Comparison of ENCODE assay signal across 8 mouse cellular contexts in the genomic region with DNA sequence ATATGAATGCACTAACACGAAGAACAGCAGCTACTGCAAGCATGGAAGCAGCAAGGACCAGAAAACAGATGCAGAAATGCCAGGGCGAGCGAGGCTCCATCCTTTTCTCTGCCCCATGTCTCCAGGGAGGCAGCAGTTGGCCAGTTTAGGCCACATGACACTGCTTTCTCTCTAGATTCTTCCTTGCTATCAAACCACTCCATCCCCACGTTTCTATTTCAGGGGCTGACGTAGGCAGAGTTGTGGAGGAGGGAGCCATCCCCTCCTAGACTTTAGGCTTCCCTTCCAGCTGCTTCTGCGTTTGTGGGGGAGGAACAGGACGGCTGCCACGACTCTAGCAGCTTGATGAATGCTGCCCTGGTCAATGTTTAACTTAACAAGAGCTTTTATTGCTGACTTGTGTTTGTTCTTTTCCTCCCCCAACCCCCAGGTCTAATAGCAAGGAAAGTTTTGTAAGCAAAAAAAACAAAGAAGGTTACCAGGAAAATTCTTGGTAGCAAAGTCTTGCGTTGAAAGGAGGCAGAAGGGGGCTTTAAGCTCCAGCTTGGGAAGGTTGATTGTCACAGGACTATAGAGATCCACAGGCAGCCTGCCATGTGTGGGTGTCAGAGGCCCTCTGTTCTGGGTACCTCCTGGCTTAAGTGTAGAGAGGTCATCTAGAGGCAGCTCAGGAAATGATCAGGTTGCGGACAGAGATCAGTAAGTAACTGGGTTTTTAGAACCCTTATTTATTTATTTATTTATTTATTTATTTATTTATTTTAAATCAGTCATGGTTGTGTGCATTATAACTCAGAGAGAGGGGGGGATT.
DNase-seq lines count a peak whose midpoint lies in the region; ATAC-seq and TF ChIP-seq lines count a peak whose summit lies in the region.

No protein-coding gene starts in this region.

- TF ChIP-seq CTCF in testis, adult 2 months (IDR thresholded peaks at IDR 0.05; ENCODE audit: control insufficient read depth, insufficient read depth, insufficient replicate concordance, low read depth, low read length) = no peak

- WGBS in midbrain, embryonic 11.5 days = 43% methylated on average over 10 of the region's 10 CpGs
- WGBS in midbrain, embryonic 13.5 days = 39% methylated on average over 10 of the region's 10 CpGs
- WGBS in heart, embryonic 10.5 days = 17% methylated on average over 10 of the region's 10 CpGs
- 25% methylated on average over 10 of the region's 10 CpGs for WGBS in limb, embryonic 10.5 days
- WGBS in midbrain, embryonic 14.5 days = 39% methylated on average over 10 of the region's 10 CpGs

- no peaks in the 10 kb centered on the region for H3K27me3 ChIP-seq in midbrain, embryonic 11.5 days (ENCODE audit: control insufficient read depth, insufficient read depth, low read length)
- H3K27me3 ChIP-seq in midbrain, embryonic 13.5 days = no peaks in the 10 kb centered on the region
- H3K27me3 ChIP-seq in heart, embryonic 10.5 days (ENCODE audit: insufficient read depth, poor library complexity, severe bottlenecking) = no peaks in the 10 kb centered on the region
- H3K27me3 ChIP-seq in limb, embryonic 10.5 days (ENCODE audit: low read depth, poor library complexity, severe bottlenecking) = no peaks in the 10 kb centered on the region
- H3K27me3 ChIP-seq in midbrain, embryonic 14.5 days (ENCODE audit: control insufficient read depth, insufficient read depth, low read length) = no peaks in the 10 kb centered on the region
- no peaks in the 10 kb centered on the region for H3K27me3 ChIP-seq in testis, adult 2 months (ENCODE audit: control insufficient read depth, insufficient read depth, low read length)

- 0 out of 2 replicates have a peak, but pooled peaks have one; percentile 26 for TF ChIP-seq POLR2A in testis, adult 2 months (IDR thresholded peaks at IDR 0.05; ENCODE audit: control insufficient read depth, low read depth, low read length)

- no peaks in the 10 kb centered on the region for H3K36me3 ChIP-seq in midbrain, embryonic 11.5 days (ENCODE audit: control insufficient read depth, insufficient read depth, low read length)
- no peaks in the 10 kb centered on the region for H3K36me3 ChIP-seq in midbrain, embryonic 13.5 days
- H3K36me3 ChIP-seq in heart, embryonic 10.5 days = no peaks in the 10 kb centered on the region
- H3K36me3 ChIP-seq in limb, embryonic 10.5 days = no peaks in the 10 kb centered on the region
- H3K36me3 ChIP-seq in midbrain, embryonic 14.5 days (ENCODE audit: control insufficient read depth, insufficient read depth, low read length) = no peaks in the 10 kb centered on the region
- H3K36me3 ChIP-seq in testis, adult 2 months (ENCODE audit: control insufficient read depth, insufficient read depth, low read length) = no peaks in the 10 kb centered on the region

- H3K4me2 ChIP-seq in midbrain, embryonic 11.5 days = no peak overlapping the region
- H3K4me2 ChIP-seq in midbrain, embryonic 13.5 days (replicated peaks) = no peak overlapping the region
- H3K4me2 ChIP-seq in midbrain, embryonic 14.5 days (ENCODE audit: low read length) = no peak overlapping the region

- no peak for ATAC-seq in midbrain, embryonic 11.5 days (ENCODE audit: low FRiP score)
- ATAC-seq in midbrain, embryonic 13.5 days = no peak; the same call in 1 of the 2 replicates
- no peak for ATAC-seq in midbrain, embryonic 14.5 days (ENCODE audit: low FRiP score, low TSS enrichment)

- no peak overlapping the region for H3K4me3 ChIP-seq in midbrain, embryonic 11.5 days (ENCODE audit: low read depth, low read length)
- no peak overlapping the region for H3K4me3 ChIP-seq in midbrain, embryonic 13.5 days (replicated peaks)
- peak overlapping the region; percentile 8; the same call in 1 of the 2 replicates for H3K4me3 ChIP-seq in heart, embryonic 10.5 days
- H3K4me3 ChIP-seq in limb, embryonic 10.5 days = no peak overlapping the region
- no peak overlapping the region for H3K4me3 ChIP-seq in midbrain, embryonic 14.5 days (replicated peaks; ENCODE audit: low read depth, low read length)
- H3K4me3 ChIP-seq in testis, adult 2 months (ENCODE audit: control insufficient read depth, low read depth, low read length) = no peak overlapping the region

- H3K4me1 ChIP-seq in midbrain, embryonic 11.5 days (ENCODE audit: control insufficient read depth, insufficient read depth, low read length) = peaks cover 11% of the 10 kb centered on the region
- H3K4me1 ChIP-seq in midbrain, embryonic 13.5 days (replicated peaks) = peaks cover 27% of the 10 kb centered on the region
- peaks cover 40% of the 10 kb centered on the region for H3K4me1 ChIP-seq in heart, embryonic 10.5 days
- peaks cover 28% of the 10 kb centered on the region for H3K4me1 ChIP-seq in limb, embryonic 10.5 days
- no peaks in the 10 kb centered on the region for H3K4me1 ChIP-seq in midbrain, embryonic 14.5 days (ENCODE audit: control insufficient read depth, insufficient read depth, low read length)
- H3K4me1 ChIP-seq in testis, adult 2 months (ENCODE audit: control insufficient read depth, insufficient read depth, low read length) = no peaks in the 10 kb centered on the region; the same call in 1 of the 2 replicates

- 0 out of 2 replicates have a peak overlapping the region, but pooled peaks have one; percentile 12 for H3K27ac ChIP-seq in midbrain, embryonic 11.5 days (ENCODE audit: low read depth, low read length)
- no peak overlapping the region for H3K27ac ChIP-seq in midbrain, embryonic 13.5 days
- H3K27ac ChIP-seq in heart, embryonic 10.5 days = peak overlapping the region; percentile 85
- H3K27ac ChIP-seq in limb, embryonic 10.5 days = peak overlapping the region; percentile 71
- H3K27ac ChIP-seq in midbrain, embryonic 14.5 days (replicated peaks; ENCODE audit: low read depth, low read length) = 0 out of 2 replicates have a peak overlapping the region, but pooled peaks have one; percentile 26
- peak overlapping the region; percentile 8; the same call in 1 of the 2 replicates for H3K27ac ChIP-seq in testis, adult 2 months (ENCODE audit: control insufficient read depth, insufficient read depth, low read depth, low read length)

- no peak overlapping the region for H3K9ac ChIP-seq in midbrain, embryonic 11.5 days (ENCODE audit: low read length)
- H3K9ac ChIP-seq in midbrain, embryonic 13.5 days (replicated peaks) = no peak overlapping the region
- no peak overlapping the region for H3K9ac ChIP-seq in midbrain, embryonic 14.5 days (replicated peaks; ENCODE audit: low read length)

- H3K9me3 ChIP-seq in midbrain, embryonic 11.5 days (ENCODE audit: control insufficient read depth, low read length) = peaks cover 3% of the 10 kb centered on the region; the same call in 1 of the 2 replicates
- no peaks in the 10 kb centered on the region; the same call in 1 of the 2 replicates for H3K9me3 ChIP-seq in midbrain, embryonic 13.5 days
- no peaks in the 10 kb centered on the region for H3K9me3 ChIP-seq in heart, embryonic 10.5 days
- H3K9me3 ChIP-seq in limb, embryonic 10.5 days (replicated peaks) = no peaks in the 10 kb centered on the region
- no peaks in the 10 kb centered on the region for H3K9me3 ChIP-seq in midbrain, embryonic 14.5 days (ENCODE audit: control insufficient read depth, low read length)

- DNase-seq in midbrain, embryonic 11.5 days (ENCODE audit: low spot score, missing footprints) = no peak
- DNase-seq in heart, embryonic 10.5 days (ENCODE audit: low spot score) = peak; percentile 91
- DNase-seq in kidney, adult 9 months = peak; percentile 85
- DNase-seq in limb, embryonic 10.5 days (ENCODE audit: low spot score) = no peak
- DNase-seq in midbrain, embryonic 14.5 days = no peak
- no peak for DNase-seq in spleen, postnatal 10 days (ENCODE audit: low spot score in 2 of 2)

Comparison
In these comparisons a context has a peak if more than half of its experiments do, and no peak if none do; other contexts are left out.
1. DNase-seq: peak in heart, embryonic 10.5 days (single experiment) and kidney, adult 9 months (single experiment); none in midbrain, embryonic 11.5 days (single experiment), limb, embryonic 10.5 days (single experiment), midbrain, embryonic 14.5 days (single experiment) and spleen, postnatal 10 days (0 of 2).